Mouse (Mus musculus) heart, postnatal 0 days (tissue): ENCODE results near the gene Ttll3.

Experiments
- CTCF ChIP-seq: IDR thresholded peaks from 2 replicates; pipeline ENCODE4 v1.5.1; 2016; ENCODE audit warnings: antibody characterized with exemption, control low read depth, low read depth
- EP300 ChIP-seq: IDR thresholded peaks from 2 replicates; pipeline ENCODE4 v1.6.1; 2016; ENCODE audit warnings: antibody characterized with exemption, low read depth

DNA sequence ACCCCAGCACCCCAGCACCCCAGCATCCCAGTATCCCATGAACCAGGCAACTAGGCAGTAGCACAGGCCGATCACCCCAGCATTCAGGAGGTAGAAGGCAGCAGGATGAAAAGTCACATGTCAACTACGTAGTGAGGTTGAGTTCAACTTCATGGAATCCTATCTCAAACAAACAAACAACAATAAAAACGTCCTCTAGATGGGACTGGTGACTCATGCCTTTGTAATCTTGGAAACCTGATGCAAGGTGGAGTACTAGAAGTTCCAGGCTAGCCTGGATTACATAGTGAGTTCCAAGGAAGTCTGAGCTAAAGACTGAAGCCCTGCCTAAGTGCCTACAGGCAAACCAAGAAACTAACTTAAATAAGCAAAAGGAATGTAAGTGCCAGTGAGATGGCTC is 41.8 kb downstream of the Ttll3 start:
- TF ChIP-seq EP300 = no peak
- no peak for TF ChIP-seq CTCF
